Mouse (Mus musculus): ENCODE results near the gene Igfbp6. TPM values are rescaled to one million over a fixed set of nuclear protein-coding genes. Genes with fewer than 3 reads are reported as not detected.

Gene Igfbp6
- polyA plus RNA-seq (2015; fragmentation: Illumina TruSeq; extraction: RNeasy Lipid Tissue Mini Kit (QIAGEN cat#74804); ENCODE audit: insufficient read depth, low replicate concordance) = 0.88 TPM

GRCm38 (mm10) chr15:102144274-102144711 is at the start of gene Igfbp6:
Igfbp6 (plus strand) TSS chr15:102144362.

DNA sequence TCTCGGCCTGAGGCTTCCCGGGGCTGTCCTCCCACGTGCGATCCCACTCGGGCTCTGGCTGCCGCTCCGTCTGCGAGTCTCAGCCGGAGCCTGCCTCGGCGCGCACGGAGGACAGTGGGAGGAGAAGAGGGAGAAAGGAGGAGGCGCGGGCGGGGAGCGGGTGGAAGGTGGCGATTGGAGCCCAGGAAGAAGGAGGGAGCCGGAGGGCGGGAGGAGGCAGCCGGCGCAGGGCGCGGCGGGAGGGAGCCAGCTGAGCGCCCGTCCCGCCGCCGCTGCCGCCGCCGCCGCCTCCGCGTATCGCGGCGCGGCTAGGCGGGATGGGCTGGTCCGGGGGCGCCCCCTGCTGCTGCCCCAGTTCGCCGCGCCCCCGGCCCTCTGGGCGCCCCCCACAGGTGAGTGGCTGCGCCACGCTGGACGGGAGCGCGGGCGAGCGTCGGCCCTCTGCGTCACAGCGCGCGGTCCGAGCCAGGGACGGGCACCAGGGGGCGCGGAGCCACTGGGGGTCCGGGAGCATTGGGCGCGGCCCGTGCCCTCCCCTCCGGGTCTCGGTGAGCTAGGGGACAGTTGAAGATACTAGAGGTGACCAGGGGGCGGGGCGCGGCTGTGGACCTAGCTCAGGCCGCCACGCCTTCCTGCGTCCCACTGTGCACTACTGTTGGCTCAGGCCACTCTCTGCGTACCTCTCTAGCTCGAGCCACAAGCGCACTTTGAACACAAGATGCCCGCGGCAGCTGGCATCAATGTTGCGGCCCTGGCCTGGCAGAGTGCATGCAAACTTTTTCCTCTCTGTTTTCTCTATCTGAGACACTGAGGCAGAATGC is 43.8 kb upstream of the Igfbp6 start, which contains the start of gene Tns2:
Gene Tns2, plus strand, starts transcription at position 253 of the 821 bp plus-strand sequence.

DNA sequence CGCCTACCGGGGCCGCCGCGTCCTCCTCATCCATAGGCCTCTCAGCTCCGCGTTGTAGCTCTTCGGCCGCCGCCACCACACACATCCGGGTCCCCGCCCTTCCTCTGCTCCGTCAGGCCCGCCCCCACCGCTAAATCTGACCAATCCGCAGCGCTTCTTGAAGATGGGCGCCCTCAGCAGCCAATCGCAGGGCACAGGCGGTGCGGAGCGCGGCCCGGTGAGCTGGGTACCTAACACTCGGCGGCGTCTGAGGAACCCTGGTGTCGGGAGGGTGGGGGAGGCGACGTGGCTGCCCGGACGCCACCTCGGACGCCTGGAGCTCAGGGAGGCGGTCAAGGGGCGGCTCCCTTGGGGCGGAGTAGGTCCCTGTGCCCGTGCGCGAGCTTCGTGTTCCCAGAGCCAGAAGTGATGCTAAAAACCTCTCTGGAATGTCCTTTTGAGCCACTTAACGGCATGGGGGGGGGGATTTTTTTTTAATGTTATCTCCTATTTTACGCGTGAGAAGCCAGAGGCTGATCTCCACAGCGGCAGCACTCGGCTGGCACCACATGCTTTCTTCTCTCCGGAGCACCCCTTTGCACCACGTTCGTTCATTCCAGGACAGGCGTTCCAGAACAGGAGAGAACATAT is 7.9 kb upstream of the Igfbp6 start, which contains the start of gene Spryd3:
Gene Spryd3, minus strand, starts transcription at position 106 of the 630 bp plus-strand sequence.

GRCm38 (mm10) chr15:102150301-102151135 is 6.4 kb downstream of the Igfbp6 start, which contains the start of gene Soat2:
Soat2 (plus strand) TSS chr15:102150526.

Other genes starting within 250 kb of the Igfbp6 start
- gene Krt4, start 219.6 kb upstream of the Igfbp6 start, polyA plus RNA-seq (2015; fragmentation: Illumina TruSeq; extraction: RNeasy Lipid Tissue Mini Kit (QIAGEN cat#74804); ENCODE audit: insufficient read depth, low replicate concordance) = not detected
- gene Krt79, start 204.0 kb upstream of the Igfbp6 start, polyA plus RNA-seq (2015; fragmentation: Illumina TruSeq; extraction: RNeasy Lipid Tissue Mini Kit (QIAGEN cat#74804); ENCODE audit: insufficient read depth, low replicate concordance) = not detected
- not detected for gene Krt78, start 190.1 kb upstream of the Igfbp6 start, polyA plus RNA-seq (2015; fragmentation: Illumina TruSeq; extraction: RNeasy Lipid Tissue Mini Kit (QIAGEN cat#74804); ENCODE audit: insufficient read depth, low replicate concordance)
- gene Krt8, start 139.9 kb upstream of the Igfbp6 start, polyA plus RNA-seq (2015; fragmentation: Illumina TruSeq; extraction: RNeasy Lipid Tissue Mini Kit (QIAGEN cat#74804); ENCODE audit: insufficient read depth, low replicate concordance) = 0.19 TPM
- 0.17 TPM for gene Krt18, start 116.2 kb upstream of the Igfbp6 start, polyA plus RNA-seq (2015; fragmentation: Illumina TruSeq; extraction: RNeasy Lipid Tissue Mini Kit (QIAGEN cat#74804); ENCODE audit: insufficient read depth, low replicate concordance)
- gene Eif4b, start 70.6 kb upstream of the Igfbp6 start, polyA plus RNA-seq (2015; fragmentation: Illumina TruSeq; extraction: RNeasy Lipid Tissue Mini Kit (QIAGEN cat#74804); ENCODE audit: insufficient read depth, low replicate concordance) = 272 TPM
- 51.0 TPM for gene Tns2, start 43.9 kb upstream of the Igfbp6 start, polyA plus RNA-seq (2015; fragmentation: Illumina TruSeq; extraction: RNeasy Lipid Tissue Mini Kit (QIAGEN cat#74804); ENCODE audit: insufficient read depth, low replicate concordance)
- gene Spryd3, start 8.1 kb upstream of the Igfbp6 start, polyA plus RNA-seq (2015; fragmentation: Illumina TruSeq; extraction: RNeasy Lipid Tissue Mini Kit (QIAGEN cat#74804); ENCODE audit: insufficient read depth, low replicate concordance) = 15.6 TPM
- 1.5 TPM for gene Soat2, start 6.2 kb downstream of the Igfbp6 start, polyA plus RNA-seq (2015; fragmentation: Illumina TruSeq; extraction: RNeasy Lipid Tissue Mini Kit (QIAGEN cat#74804); ENCODE audit: insufficient read depth, low replicate concordance)
- 110 TPM for gene Zfp740, start 58.9 kb downstream of the Igfbp6 start, polyA plus RNA-seq (2015; fragmentation: Illumina TruSeq; extraction: RNeasy Lipid Tissue Mini Kit (QIAGEN cat#74804); ENCODE audit: insufficient read depth, low replicate concordance)
- 23.7 TPM for gene Csad, start 60.4 kb downstream of the Igfbp6 start, polyA plus RNA-seq (2015; fragmentation: Illumina TruSeq; extraction: RNeasy Lipid Tissue Mini Kit (QIAGEN cat#74804); ENCODE audit: insufficient read depth, low replicate concordance)
- 194 TPM for gene Itgb7, start 87.6 kb downstream of the Igfbp6 start, polyA plus RNA-seq (2015; fragmentation: Illumina TruSeq; extraction: RNeasy Lipid Tissue Mini Kit (QIAGEN cat#74804); ENCODE audit: insufficient read depth, low replicate concordance)
- 14.3 TPM for gene Rarg, start 113.2 kb downstream of the Igfbp6 start, polyA plus RNA-seq (2015; fragmentation: Illumina TruSeq; extraction: RNeasy Lipid Tissue Mini Kit (QIAGEN cat#74804); ENCODE audit: insufficient read depth, low replicate concordance)
- not detected for gene Gm9918, start 126.2 kb downstream of the Igfbp6 start, polyA plus RNA-seq (2015; fragmentation: Illumina TruSeq; extraction: RNeasy Lipid Tissue Mini Kit (QIAGEN cat#74804); ENCODE audit: insufficient read depth, low replicate concordance)
- 13.9 TPM for gene Mfsd5, start 135.1 kb downstream of the Igfbp6 start, polyA plus RNA-seq (2015; fragmentation: Illumina TruSeq; extraction: RNeasy Lipid Tissue Mini Kit (QIAGEN cat#74804); ENCODE audit: insufficient read depth, low replicate concordance)
- gene Espl1, start 151.9 kb downstream of the Igfbp6 start, polyA plus RNA-seq (2015; fragmentation: Illumina TruSeq; extraction: RNeasy Lipid Tissue Mini Kit (QIAGEN cat#74804); ENCODE audit: insufficient read depth, low replicate concordance) = 11.6 TPM
- 442 TPM for gene Pfdn5, start 181.8 kb downstream of the Igfbp6 start, polyA plus RNA-seq (2015; fragmentation: Illumina TruSeq; extraction: RNeasy Lipid Tissue Mini Kit (QIAGEN cat#74804); ENCODE audit: insufficient read depth, low replicate concordance)
- 59.6 TPM for gene Myg1, start 187.3 kb downstream of the Igfbp6 start, polyA plus RNA-seq (2015; fragmentation: Illumina TruSeq; extraction: RNeasy Lipid Tissue Mini Kit (QIAGEN cat#74804); ENCODE audit: insufficient read depth, low replicate concordance)
- gene Aaas, start 206.4 kb downstream of the Igfbp6 start, polyA plus RNA-seq (2015; fragmentation: Illumina TruSeq; extraction: RNeasy Lipid Tissue Mini Kit (QIAGEN cat#74804); ENCODE audit: insufficient read depth, low replicate concordance) = 37.3 TPM
- gene Sp7, start 222.8 kb downstream of the Igfbp6 start, polyA plus RNA-seq (2015; fragmentation: Illumina TruSeq; extraction: RNeasy Lipid Tissue Mini Kit (QIAGEN cat#74804); ENCODE audit: insufficient read depth, low replicate concordance) = not detected